Comparison of ENCODE assay signal across 10 mouse cellular contexts in genomic region chr8:46503072-46503695, GRCm38 (mm10). TPM values are rescaled to one million over a fixed set of nuclear protein-coding genes. Genes with fewer than 3 reads are reported as not detected.
DNase-seq lines count a peak whose midpoint lies in the region; ATAC-seq and TF ChIP-seq lines count a peak whose summit lies in the region.
"Had no signal": no experiment of that assay in that cellular context is flagged by ENCODE, and none has a peak within 500 bp of the region (broad histone marks: within the 10 kb centered on the region; RNA-seq: fewer than 3 reads in every experiment).

No protein-coding gene starts in this region.

- no peak overlapping the region for H3K4me3 ChIP-seq in liver, adult 2 months (ENCODE audit: insufficient read depth, low read depth, low read length)
- peak overlapping the region; percentile 29 for H3K4me3 ChIP-seq in forebrain, embryonic 16.5 days (replicated peaks; ENCODE audit: low read length)
- peak overlapping the region; percentile 30 for H3K4me3 ChIP-seq in limb, embryonic 13.5 days
- H3K4me3 ChIP-seq in small intestine, adult 2 months (ENCODE audit: low read depth, low read length): peak overlapping the region; percentile 69; the same call in 1 of the 2 replicates

- no peaks in the 10 kb centered on the region for H3K9me3 ChIP-seq in forebrain, embryonic 16.5 days (ENCODE audit: control insufficient read depth, low read length)
- H3K9me3 ChIP-seq in limb, embryonic 13.5 days: no peaks in the 10 kb centered on the region

- peak; percentile 61 for DNase-seq in liver, adult 2 months (ENCODE audit: extremely low read depth, low read depth, low spot score)
- DNase-seq in liver: no peak
- DNase-seq in testis, postnatal 10 days (ENCODE audit: low spot score): no peak
- DNase-seq in right cerebral cortex, postnatal 36 days (ENCODE audit: low spot score in 2 of 2): no peak
- no peak for DNase-seq in adrenal gland, postnatal 4 days (ENCODE audit: low spot score in 2 of 2)
- DNase-seq: right cerebral cortex, postnatal 25 days had no signal

- H3K36me3 ChIP-seq in liver, adult 2 months (ENCODE audit: control insufficient read depth, insufficient read depth, low read length): peaks cover 72% of the 10 kb centered on the region
- no peaks in the 10 kb centered on the region for H3K36me3 ChIP-seq in forebrain, embryonic 16.5 days (ENCODE audit: control insufficient read depth, insufficient read depth)
- peaks cover 5% of the 10 kb centered on the region; the same call in 1 of the 2 replicates for H3K36me3 ChIP-seq in limb, embryonic 13.5 days
- H3K36me3 ChIP-seq in small intestine, adult 2 months (ENCODE audit: control insufficient read depth, insufficient read depth, low read length): peaks cover 7% of the 10 kb centered on the region; the same call in 1 of the 2 replicates

- peak overlapping the region; percentile 38 for H3K4me2 ChIP-seq in forebrain, embryonic 16.5 days (ENCODE audit: low read length)
- H3K4me2 ChIP-seq in limb, embryonic 13.5 days (replicated peaks): peak overlapping the region; percentile 58

- H3K9ac ChIP-seq in liver, adult 2 months (ENCODE audit: low read depth, low read length): no peak overlapping the region
- H3K9ac ChIP-seq in forebrain, embryonic 16.5 days (replicated peaks; ENCODE audit: low read depth, low read length): no peak overlapping the region
- peak overlapping the region; percentile 43; the same call in 1 of the 2 replicates for H3K9ac ChIP-seq in limb, embryonic 13.5 days

- ATAC-seq in forebrain, embryonic 16.5 days: no peak
- ATAC-seq in limb, embryonic 13.5 days (ENCODE audit: low FRiP score, low read depth): no peak

- WGBS in liver, adult 2 months: 26% methylated on average over 12 of the region's 12 CpGs
- WGBS in forebrain, embryonic 16.5 days: 72% methylated on average over 11 of the region's 12 CpGs
- WGBS in limb, embryonic 13.5 days: 81% methylated on average over 12 of the region's 12 CpGs
- WGBS in small intestine, adult 2 months: 76% methylated on average over 12 of the region's 12 CpGs

- no peaks in the 10 kb centered on the region; the same call in 1 of the 2 replicates for H3K79me2 ChIP-seq in liver, adult 2 months (ENCODE audit: control insufficient read depth, insufficient read depth, low read length)

- peaks cover 28% of the 10 kb centered on the region for H3K4me1 ChIP-seq in liver, adult 2 months (ENCODE audit: control insufficient read depth, insufficient read depth, low read length)
- H3K4me1 ChIP-seq in forebrain, embryonic 16.5 days (replicated peaks; ENCODE audit: control insufficient read depth, insufficient read depth, low read length): peaks cover 7% of the 10 kb centered on the region
- peaks cover 8% of the 10 kb centered on the region for H3K4me1 ChIP-seq in limb, embryonic 13.5 days
- peaks cover 1% of the 10 kb centered on the region for H3K4me1 ChIP-seq in small intestine, adult 2 months (ENCODE audit: control insufficient read depth, insufficient read depth, insufficient read length, low read length)

- peak overlapping the region; percentile 13 for H3K27ac ChIP-seq in liver, adult 2 months (replicated peaks; ENCODE audit: insufficient read depth, low read depth, low read length)
- H3K27ac ChIP-seq in forebrain, embryonic 16.5 days (ENCODE audit: low read length): no peak overlapping the region
- H3K27ac ChIP-seq in limb, embryonic 13.5 days: no peak overlapping the region
- no peak overlapping the region for H3K27ac ChIP-seq in small intestine, adult 2 months (ENCODE audit: insufficient read depth, low read depth, low read length)
- H3K27ac ChIP-seq: macrophage had no signal

- no peak for TF ChIP-seq CTCF in liver, adult 2 months (IDR thresholded peaks at IDR 0.05; ENCODE audit: low read depth, low read length)
- TF ChIP-seq CTCF in small intestine, adult 2 months (IDR thresholded peaks at IDR 0.05; ENCODE audit: extremely low read depth, insufficient read length, insufficient replicate concordance, low read depth, low read length): no peak

- H3K27me3 ChIP-seq in liver, adult 2 months (ENCODE audit: control insufficient read depth, insufficient read depth, low read length): no peaks in the 10 kb centered on the region
- no peaks in the 10 kb centered on the region for H3K27me3 ChIP-seq in forebrain, embryonic 16.5 days (replicated peaks; ENCODE audit: control insufficient read depth, insufficient read depth, low read length)
- H3K27me3 ChIP-seq in limb, embryonic 13.5 days: no peaks in the 10 kb centered on the region
- no peaks in the 10 kb centered on the region for H3K27me3 ChIP-seq in small intestine, adult 2 months (ENCODE audit: control insufficient read depth, insufficient read depth, low read length)

- no peak for TF ChIP-seq POLR2A in liver, adult 2 months (IDR thresholded peaks at IDR 0.05; ENCODE audit: extremely low read depth, insufficient read depth, low read length)
- TF ChIP-seq POLR2A in small intestine, adult 2 months (IDR thresholded peaks at IDR 0.05; ENCODE audit: low read depth, low read length): no peak

RNA-seq across cellular contexts. Expression of gene Acsl1, which starts 32.3 kb away (rescaled TPM):
- 447 and 506 TPM in 2 replicates for total RNA-seq in liver, adult 2 months (2014; rRNA removed)
- 322 and 338 TPM in 2 replicates for polyA plus RNA-seq in liver, adult 2 months (2012; rRNA removed)
- polyA plus RNA-seq in forebrain, embryonic 16.5 days (2015; fragmentation: Nextera tagmentation; extraction: Ambion mirVana): 11.4 and 13.1 TPM in 2 replicates
- polyA plus RNA-seq in limb, embryonic 13.5 days (2015; fragmentation: Nextera tagmentation; extraction: Ambion mirVana): 10.3 and 11.2 TPM in 2 replicates
- 17.6 and 23.0 TPM in 2 replicates for polyA plus RNA-seq in small intestine, adult 2 months (2012; rRNA removed)
- total RNA-seq in adrenal gland, postnatal 4 days (2021): 100 to 1,000 TPM; 217 to 313 TPM

RNA-seq across cellular contexts. Expression of gene Cenpu, which starts 48.6 kb away (rescaled TPM):
- 0.47 and 0.65 TPM in 2 replicates for total RNA-seq in liver, adult 2 months (2014; rRNA removed)
- polyA plus RNA-seq in liver, adult 2 months (2012; rRNA removed): 0.15 and 0.44 TPM in 2 replicates
- 8.8 and 15.1 TPM in 2 replicates for polyA plus RNA-seq in forebrain, embryonic 16.5 days (2015; fragmentation: Nextera tagmentation; extraction: Ambion mirVana)
- polyA plus RNA-seq in limb, embryonic 13.5 days (2015; fragmentation: Nextera tagmentation; extraction: Ambion mirVana): 16.8 and 17.3 TPM in 2 replicates
- 1.4 and 1.5 TPM in 2 replicates for polyA plus RNA-seq in small intestine, adult 2 months (2012; rRNA removed)
- total RNA-seq in adrenal gland, postnatal 4 days (2021): 10 to 100 TPM in 1 of 2 experiments, 1 to 10 TPM in 1; 9.4 to 10.8 TPM

Comparison
In these comparisons a context has a peak if more than half of its experiments do, and no peak if none do; other contexts are left out.
1. RNA of gene Acsl1, which starts 32.3 kb away (polyA plus RNA-seq): 322 to 338 TPM in liver, adult 2 months; 17.6 to 23.0 TPM in small intestine, adult 2 months, 11.4 to 13.1 TPM in forebrain, embryonic 16.5 days and 10.3 to 11.2 TPM in limb, embryonic 13.5 days; every median in the first group is over 10 times any median in the second.